Mouse (Mus musculus) cerebellum, postnatal 4 days (tissue): Measurements from ENCODE around the gene Olfr491.

Experiments used
- DNase-seq, 2 experiments: peaks; one replicate each; pipeline ENCODE4 v3.0.0; 2022; ENCODE audit warnings: low spot score in 2 of 2, mixed read lengths in 1 of 2

Olfr491 gene

GRCm38 (mm10) chr7:108313151-108313550 is at the start of gene Olfr491:
Gene Olfr491 (plus strand): TSS chr7:108313451.
- no peak for DNase-seq

GRCm38 (mm10) chr7:108288834-108289233 is 24.4 kb upstream of the Olfr491 start, which contains the start of gene Olfr490:
Gene Olfr490 (minus strand): TSS chr7:108288934.
- no peak for DNase-seq

GRCm38 (mm10) chr7:108323574-108323973 is 10.3 kb downstream of the Olfr491 start, which contains the start of gene Olfr492:
Gene Olfr492 (minus strand): TSS chr7:108323674.
- DNase-seq: no peak

- DNase-seq: no peak
These were observed 33.6 kb downstream of the Olfr491 start, which contains the start of gene Olfr493 for GRCm38 (mm10) chr7:108346879-108347278. Gene Olfr493 (minus strand): TSS chr7:108346979.

- DNase-seq: no peak
These were observed 51.8 kb downstream of the Olfr491 start, which contains the start of gene Olfr494 for GRCm38 (mm10) chr7:108365035-108365434. Gene Olfr494 (plus strand): TSS chr7:108365335.
